Mouse (Mus musculus): ENCODE measurements around the gene 6330409D20Rik. TPM values are rescaled to one million over a fixed set of nuclear protein-coding genes. Genes with fewer than 3 reads are reported as not detected.

Gene 6330409D20Rik
- polyA plus RNA-seq, 1 experiment from 2014 or later, result 3.2 TPM

GRCm38 (mm10) chr2:32720053-32720452, 20.8 kb downstream of the 6330409D20Rik start:
- Histone ChIP-seq H3K4me2 (no peak overlapping the region), H3K27ac (replicated peaks) (no peak overlapping the region), H3K27me3 (no peaks in the 10 kb centered on the region), H3K4me1 (replicated peaks) (peaks cover 25% of the 10 kb centered on the region), H3K9me3 (no peaks in the 10 kb centered on the region), H3K36me3 (no peaks in the 10 kb centered on the region), H3K9ac (no peak overlapping the region), H3K4me3 (no peak overlapping the region)
- 87% methylated on average over 3 of the region's 3 CpGs for WGBS
- no peak for ATAC-seq (ENCODE audit: low read depth)

- 0 out of 2 replicates have a peak overlapping the region, but pooled peaks have one; percentile 38 for H3K9ac ChIP-seq
- H3K4me3 ChIP-seq, result no peak overlapping the region
- H3K4me1 ChIP-seq (replicated peaks), result peaks cover 38% of the 10 kb centered on the region
- no peak overlapping the region for H3K4me2 ChIP-seq
- no peaks in the 10 kb centered on the region for H3K9me3 ChIP-seq
- peak; percentile 41 for ATAC-seq (ENCODE audit: low read depth)
- H3K36me3 ChIP-seq, result no peaks in the 10 kb centered on the region
- WGBS, result 32% methylated on average over 9 of the region's 9 CpGs
- H3K27me3 ChIP-seq, result no peaks in the 10 kb centered on the region
- peak overlapping the region; percentile 59 for H3K27ac ChIP-seq (replicated peaks)
Observed at GRCm38 (mm10) chr2:32718761-32719160, 22.1 kb downstream of the 6330409D20Rik start.

- H3K4me2 ChIP-seq, result no peak overlapping the region
- ATAC-seq (ENCODE audit: low read depth), result no peak
Observed at GRCm38 (mm10) chr2:32714987-32715425, 25.8 kb downstream of the 6330409D20Rik start.

GRCm38 (mm10) chr2:32714117-32714986, 26.5 kb downstream of the 6330409D20Rik start:
- no peaks in the 10 kb centered on the region for H3K9me3 ChIP-seq
- WGBS, result 65% methylated on average over 11 of the region's 11 CpGs
- H3K27me3 ChIP-seq, result no peaks in the 10 kb centered on the region
- peak overlapping the region; percentile 89 for H3K9ac ChIP-seq
- peaks cover 36% of the 10 kb centered on the region for H3K4me1 ChIP-seq (replicated peaks)
- H3K4me3 ChIP-seq, result peak overlapping the region; percentile 98
- no peak for ATAC-seq (ENCODE audit: low read depth)
- H3K27ac ChIP-seq (replicated peaks), result peak overlapping the region; percentile 99
- H3K4me2 ChIP-seq, result peak overlapping the region; percentile 97
- peaks cover 16% of the 10 kb centered on the region for H3K36me3 ChIP-seq

More at GRCm38 (mm10) chr2:32714987-32715425, 25.8 kb downstream of the 6330409D20Rik start:
- no peaks in the 10 kb centered on the region for H3K27me3 ChIP-seq
- H3K9me3 ChIP-seq, result no peaks in the 10 kb centered on the region
- peaks cover 36% of the 10 kb centered on the region for H3K4me1 ChIP-seq (replicated peaks)
- H3K4me3 ChIP-seq, result no peak overlapping the region
- 0 out of 2 replicates have a peak overlapping the region, but pooled peaks have one; percentile 99 for H3K27ac ChIP-seq (replicated peaks)
- H3K36me3 ChIP-seq, result peaks cover 9% of the 10 kb centered on the region
- no peak overlapping the region for H3K9ac ChIP-seq
- whole genome bisulfite sequencing, result 73% methylated on average over 4 of the region's 4 CpGs

DNA sequence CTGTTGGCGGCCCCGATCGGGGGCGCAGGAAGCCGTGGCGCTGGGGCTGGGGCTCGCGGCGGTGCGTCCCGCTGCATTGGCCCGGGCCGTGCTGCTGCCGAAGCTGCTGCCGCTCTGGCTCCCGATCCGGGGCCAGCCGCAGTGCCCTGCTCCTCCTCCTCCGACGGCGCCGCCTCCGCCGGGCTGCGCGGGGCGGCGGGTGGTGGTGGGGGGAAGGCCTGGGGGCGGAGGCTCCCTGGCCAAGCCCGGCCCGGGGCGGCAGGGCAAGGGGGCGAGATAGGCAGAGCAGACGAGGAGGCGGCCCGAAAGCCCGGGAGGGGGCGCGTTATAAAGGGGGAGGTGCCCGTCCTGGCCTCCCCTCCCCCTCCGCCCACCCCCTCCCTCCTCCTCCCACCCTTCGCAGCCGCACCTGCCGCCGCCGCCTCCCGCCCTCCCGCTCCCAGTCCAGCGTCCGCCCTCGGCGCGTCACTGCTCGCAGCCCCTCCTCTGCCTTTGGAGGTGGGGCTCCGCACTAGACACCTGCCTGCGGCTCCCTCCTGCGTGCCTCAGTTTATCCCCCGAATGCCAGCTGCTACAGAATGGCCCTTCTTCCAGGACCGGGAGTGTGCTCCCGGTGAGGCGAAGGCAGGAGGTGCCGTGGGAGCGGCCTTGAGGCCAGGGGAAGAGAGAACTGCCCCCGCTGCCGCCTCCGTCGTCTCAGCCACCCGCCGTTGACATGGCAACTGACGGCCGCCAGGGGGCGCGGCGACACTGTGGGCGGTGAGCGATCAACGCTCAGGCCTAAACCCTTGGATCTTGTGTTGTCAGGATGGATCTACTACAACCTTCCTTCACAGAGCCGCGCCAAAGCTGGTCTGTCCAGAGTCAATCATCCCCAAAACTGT, 27.6 kb downstream of the 6330409D20Rik start, which contains the start of gene Cdk9:
TSS of gene Cdk9 (minus strand) at position 143 of the 884 bp plus-strand sequence.
- peak within 1 kb of the TSS; percentile 89 for H3K9ac ChIP-seq
- peak within 1 kb of the TSS; percentile 97 for H3K4me2 ChIP-seq
- no peaks in the 10 kb centered on the region for H3K27me3 ChIP-seq
- peak within 1 kb of the TSS; percentile 99 for H3K27ac ChIP-seq (replicated peaks)
- ATAC-seq (ENCODE audit: low read depth), result peak; percentile 88
- under 1% methylated on average over 40 of the region's 79 CpGs for WGBS
- peak within 1 kb of the TSS; percentile 98 for H3K4me3 ChIP-seq
- peaks cover 30% of the 10 kb centered on the region for H3K4me1 ChIP-seq (replicated peaks)
- H3K9me3 ChIP-seq, result no peaks in the 10 kb centered on the region
- peaks cover 27% of the 10 kb centered on the region for H3K36me3 ChIP-seq

DNA sequence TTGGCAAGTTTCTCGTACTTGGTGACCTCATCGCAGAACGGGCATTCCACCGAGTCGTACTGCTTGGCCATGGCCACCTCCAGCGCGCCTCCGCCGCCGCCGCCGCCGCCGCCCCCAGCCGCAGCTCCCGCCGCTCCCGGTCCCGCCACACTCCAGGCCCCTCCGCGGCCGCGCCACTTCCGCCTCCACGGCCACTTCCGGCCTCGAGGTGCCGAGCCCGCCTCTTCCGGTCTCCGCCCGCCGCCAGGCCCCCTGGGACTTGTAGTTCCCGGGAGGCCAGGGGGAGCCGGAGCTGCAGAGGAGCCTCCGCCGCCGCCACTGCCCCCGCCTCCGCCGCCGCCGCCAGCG, 28.3 kb downstream of the 6330409D20Rik start:
- ATAC-seq (ENCODE audit: low read depth), result peak; percentile 92
- Histone ChIP-seq H3K4me1 (replicated peaks) (peaks cover 30% of the 10 kb centered on the region), H3K9me3 (no peaks in the 10 kb centered on the region), H3K4me3 (peak overlapping the region; percentile 98), H3K27me3 (no peaks in the 10 kb centered on the region), H3K36me3 (peaks cover 34% of the 10 kb centered on the region), H3K4me2 (peak overlapping the region; percentile 97), H3K27ac (replicated peaks) (peak overlapping the region; percentile 99), H3K9ac (peak overlapping the region; percentile 89)
- 0% methylated on average over 35 of the region's 44 CpGs for WGBS

DNA sequence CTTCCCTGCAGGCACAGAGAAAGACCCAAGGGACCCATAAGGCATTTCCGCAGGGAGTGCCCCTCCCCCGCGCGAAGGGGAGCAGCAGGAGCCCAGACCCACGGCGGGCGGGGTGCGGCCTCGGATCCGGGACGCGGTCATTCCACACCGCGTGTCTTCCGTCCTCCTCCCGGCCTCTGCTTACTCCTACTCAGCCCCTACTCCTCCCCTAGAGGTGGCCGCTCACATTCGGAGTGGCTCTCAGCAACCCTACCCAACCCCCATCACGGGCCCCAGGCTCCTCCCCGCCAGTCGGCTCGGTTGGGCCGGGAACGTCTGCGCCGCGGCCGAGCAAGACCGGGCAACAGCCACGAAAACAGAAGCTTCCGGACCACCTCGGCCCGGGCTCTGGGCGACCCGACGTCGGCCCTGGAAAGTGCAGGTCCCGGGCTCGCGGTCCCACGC, 28.7 kb downstream of the 6330409D20Rik start:
- peaks cover 30% of the 10 kb centered on the region for H3K4me1 ChIP-seq (replicated peaks)
- peaks cover 38% of the 10 kb centered on the region for H3K36me3 ChIP-seq
- peak; percentile 40 for ATAC-seq (ENCODE audit: low read depth)
- peak overlapping the region; percentile 99 for H3K27ac ChIP-seq (replicated peaks)
- peak overlapping the region; percentile 98 for H3K4me3 ChIP-seq
- H3K27me3 ChIP-seq, result no peaks in the 10 kb centered on the region
- peak overlapping the region; percentile 97 for H3K4me2 ChIP-seq
- 0% methylated on average over 38 of the region's 41 CpGs for WGBS
- peak overlapping the region; percentile 89 for H3K9ac ChIP-seq
- H3K9me3 ChIP-seq, result no peaks in the 10 kb centered on the region

DNA sequence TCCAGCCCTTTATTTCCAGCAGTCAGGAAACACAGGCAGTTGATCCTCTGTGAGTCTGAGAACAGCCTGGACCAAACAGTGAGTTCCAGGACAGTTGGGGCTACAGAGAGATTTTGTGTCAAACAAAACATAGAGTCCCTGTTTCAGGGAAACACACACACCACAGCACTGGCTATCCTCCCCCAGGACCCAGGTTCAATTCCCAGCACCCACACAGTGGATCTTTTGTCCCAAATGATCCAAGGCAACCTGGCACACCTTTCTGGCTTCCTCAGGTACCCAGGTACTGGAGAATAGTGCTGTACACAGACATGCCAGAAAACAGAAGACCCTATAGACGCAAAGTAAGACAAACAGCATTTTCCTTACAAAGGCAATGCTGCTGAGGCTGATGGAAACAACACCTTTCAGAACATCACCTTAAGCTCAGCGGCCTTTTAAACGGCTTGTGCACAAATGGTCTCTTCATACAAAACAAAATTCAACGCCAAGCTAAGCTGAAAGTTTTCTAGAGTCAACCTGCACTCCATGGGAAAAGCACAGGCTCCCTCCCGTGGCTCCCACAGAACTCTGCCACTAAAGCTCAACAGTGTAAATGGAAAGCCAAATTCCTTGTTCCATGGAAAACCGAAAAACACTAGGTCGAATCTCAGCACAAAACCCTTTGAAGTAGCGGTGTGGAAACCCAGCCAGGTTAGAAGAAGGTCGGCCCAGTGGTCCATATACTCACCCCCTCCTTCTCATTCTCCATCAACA, 29.3 kb downstream of the 6330409D20Rik start:
- WGBS, result 30% methylated on average over 9 of the region's 9 CpGs

GRCm38 (mm10) chr2:32710425-32710824, 30.4 kb downstream of the 6330409D20Rik start:
- Histone ChIP-seq H3K4me3 (no peak overlapping the region), H3K27me3 (no peaks in the 10 kb centered on the region), H3K9ac (no peak overlapping the region), H3K4me1 (replicated peaks) (peaks cover 30% of the 10 kb centered on the region), H3K36me3 (peaks cover 55% of the 10 kb centered on the region), H3K9me3 (no peaks in the 10 kb centered on the region), H3K27ac (replicated peaks) (no peak overlapping the region), H3K4me2 (no peak overlapping the region)
- no peak for ATAC-seq (ENCODE audit: low read depth)
- WGBS, result 89% methylated on average over 5 of the region's 5 CpGs

More for the DNA sequence above, 29.3 kb downstream of the 6330409D20Rik start:
- H3K27me3 ChIP-seq, result no peaks in the 10 kb centered on the region
- peaks cover 44% of the 10 kb centered on the region for H3K36me3 ChIP-seq
- peak overlapping the region; percentile 99 for H3K27ac ChIP-seq (replicated peaks)
- peak overlapping the region; percentile 97 for H3K4me2 ChIP-seq
- peak overlapping the region; percentile 89 for H3K9ac ChIP-seq
- peak overlapping the region; percentile 98 for H3K4me3 ChIP-seq
- no peak for ATAC-seq (ENCODE audit: low read depth)
- H3K9me3 ChIP-seq, result no peaks in the 10 kb centered on the region
- H3K4me1 ChIP-seq (replicated peaks), result peaks cover 30% of the 10 kb centered on the region

GRCm38 (mm10) chr2:32709521-32710137, 31.2 kb downstream of the 6330409D20Rik start:
- no peak for ATAC-seq (ENCODE audit: low read depth)
- no peak overlapping the region for H3K27ac ChIP-seq (replicated peaks)
- H3K36me3 ChIP-seq, result peaks cover 63% of the 10 kb centered on the region
- 92% methylated on average over 20 of the region's 20 CpGs for WGBS
- H3K4me2 ChIP-seq, result no peak overlapping the region
- no peaks in the 10 kb centered on the region for H3K27me3 ChIP-seq
- peaks cover 23% of the 10 kb centered on the region for H3K4me1 ChIP-seq (replicated peaks)
- no peak overlapping the region for H3K9ac ChIP-seq
- H3K9me3 ChIP-seq, result no peaks in the 10 kb centered on the region
- no peak overlapping the region for H3K4me3 ChIP-seq

- Histone ChIP-seq H3K27me3 (no peaks in the 10 kb centered on the region), H3K4me1 (replicated peaks) (peaks cover 13% of the 10 kb centered on the region), H3K27ac (replicated peaks) (no peak overlapping the region), H3K9ac (no peak overlapping the region), H3K9me3 (no peaks in the 10 kb centered on the region), H3K4me2 (no peak overlapping the region), H3K36me3 (peaks cover 73% of the 10 kb centered on the region), H3K4me3 (no peak overlapping the region)
- no peak for ATAC-seq (ENCODE audit: low read depth)
- WGBS, result 28% methylated on average over 3 of the region's 3 CpGs
Observed at GRCm38 (mm10) chr2:32708643-32709042, 32.2 kb downstream of the 6330409D20Rik start.
